Mouse (Mus musculus) testis, adult 2 months (tissue): ENCODE results near the gene Ttll12. TPM values are rescaled to one million over a fixed set of nuclear protein-coding genes. Genes with fewer than 3 reads are reported as not detected.
A peak's percentile ranks its signal among the peaks of the same experiment; 100 is the strongest.

Experiments used
- H3K27ac ChIP-seq: fragments of 200-500 bp; 2 replicates; pipeline ENCODE4 v1.5.1; 2012; ENCODE audit warnings: low read depth, low read length; ENCODE audit not compliant: control insufficient read depth, insufficient read depth
- H3K27me3 ChIP-seq: fragments of 200-500 bp; 2 replicates; pipeline ENCODE4 v1.6.1; 2012; ENCODE audit warnings: mild to moderate bottlenecking, low read length, moderate library complexity; ENCODE audit not compliant: control insufficient read depth, insufficient read depth
- H3K36me3 ChIP-seq: fragments of 200-500 bp; 2 replicates; pipeline ENCODE4 v1.6.1; 2012; ENCODE audit warnings: mild to moderate bottlenecking, low read length; ENCODE audit not compliant: control insufficient read depth, insufficient read depth
- H3K4me1 ChIP-seq: fragments of 200-500 bp; 2 replicates; pipeline ENCODE4 v1.6.1; 2012; ENCODE audit warnings: low read length; ENCODE audit not compliant: control insufficient read depth, insufficient read depth
- H3K4me3 ChIP-seq: fragments of 200-500 bp; 2 replicates; pipeline ENCODE4 v1.5.1; 2012; ENCODE audit warnings: low read depth, mild to moderate bottlenecking, low read length, moderate library complexity, mixed read lengths; ENCODE audit not compliant: control insufficient read depth
- CTCF ChIP-seq: fragments of 200-500 bp; IDR thresholded peaks from 2 replicates; pipeline ENCODE4 v1.5.1; 2012; ENCODE audit warnings: low read depth, mild to moderate bottlenecking, inconsistent platforms, low read length, moderate library complexity; ENCODE audit not compliant: control insufficient read depth, insufficient read depth, insufficient replicate concordance
- POLR2A ChIP-seq: fragments of 200-500 bp; IDR thresholded peaks from 2 replicates; pipeline ENCODE4 v1.6.1; 2012; ENCODE audit warnings: low read depth, mild to moderate bottlenecking, inconsistent platforms, low read length, moderate library complexity; ENCODE audit not compliant: control insufficient read depth
- polyA plus RNA-seq: library from polyadenylated mRNA; depleted of rRNA; stranded (reverse); fragments of >200 nt; gene quantifications from 2 replicates; pipeline ENCODE4 v1.2.3, GENCODE M21; 2012

Gene Ttll12
- polyA plus RNA-seq, 1 experiment = 10.5 TPM

GRCm38 (mm10) chr15:83634076-83634475, 39.1 kb upstream of the Ttll12 start:
- H3K27me3 ChIP-seq = no peaks in the 10 kb centered on the region
- no peak overlapping the region for H3K4me3 ChIP-seq
- no peaks in the 10 kb centered on the region for H3K36me3 ChIP-seq

DNA sequence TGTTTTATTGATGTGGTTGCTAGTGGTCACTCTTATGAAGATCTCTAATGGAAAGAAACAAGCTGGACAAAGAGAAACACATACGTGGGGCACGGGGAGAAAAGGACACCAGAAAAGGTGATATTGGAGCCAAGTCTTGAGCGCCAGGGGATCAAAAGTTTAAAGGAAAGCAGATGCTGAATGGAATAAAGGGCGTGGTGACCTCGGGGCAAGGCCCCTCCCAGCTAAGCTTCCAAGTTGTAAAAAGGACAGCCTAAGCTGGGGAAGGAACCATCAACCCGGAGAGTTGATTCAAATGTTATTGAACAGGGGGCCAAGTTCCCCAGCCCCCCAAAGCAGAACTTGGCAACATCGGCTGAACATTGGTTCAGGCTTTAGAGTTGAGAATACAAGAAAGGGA, 36.1 kb upstream of the Ttll12 start:
- H3K4me1 ChIP-seq = no peaks in the 10 kb centered on the region
- TF ChIP-seq CTCF (no peak), POLR2A (no peak)
- no peak overlapping the region for H3K4me3 ChIP-seq
- no peak overlapping the region for H3K27ac ChIP-seq
- no peaks in the 10 kb centered on the region for H3K36me3 ChIP-seq
- no peaks in the 10 kb centered on the region for H3K27me3 ChIP-seq

More at GRCm38 (mm10) chr15:83634076-83634475, 39.1 kb upstream of the Ttll12 start:
- TF ChIP-seq POLR2A = no peak
- TF ChIP-seq CTCF = peak; percentile 25; the same call in 1 of the 2 replicates
- H3K27ac ChIP-seq = no peak overlapping the region
- no peaks in the 10 kb centered on the region; the same call in 1 of the 2 replicates for H3K4me1 ChIP-seq

DNA sequence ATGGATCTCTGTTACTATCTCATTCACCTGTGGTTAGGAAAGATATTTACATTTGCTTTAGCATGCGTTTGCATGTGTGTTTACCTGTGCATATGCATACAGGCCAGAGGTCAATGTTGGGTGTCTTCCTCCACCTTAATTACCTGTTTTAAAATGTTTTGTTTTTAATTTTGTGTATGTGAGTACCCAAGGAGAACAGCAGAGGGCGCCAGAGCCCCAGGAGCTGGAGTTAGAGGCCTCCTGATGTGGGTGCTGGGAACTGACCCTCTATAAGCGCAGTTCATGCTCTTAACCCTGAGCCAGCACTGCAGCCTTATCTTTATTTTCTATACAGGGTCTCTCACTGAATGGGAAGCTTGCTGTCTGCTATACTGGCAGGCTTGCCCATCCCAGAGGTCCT, 34.8 kb upstream of the Ttll12 start:
- no peak overlapping the region for H3K4me3 ChIP-seq
- no peaks in the 10 kb centered on the region for H3K36me3 ChIP-seq

DNA sequence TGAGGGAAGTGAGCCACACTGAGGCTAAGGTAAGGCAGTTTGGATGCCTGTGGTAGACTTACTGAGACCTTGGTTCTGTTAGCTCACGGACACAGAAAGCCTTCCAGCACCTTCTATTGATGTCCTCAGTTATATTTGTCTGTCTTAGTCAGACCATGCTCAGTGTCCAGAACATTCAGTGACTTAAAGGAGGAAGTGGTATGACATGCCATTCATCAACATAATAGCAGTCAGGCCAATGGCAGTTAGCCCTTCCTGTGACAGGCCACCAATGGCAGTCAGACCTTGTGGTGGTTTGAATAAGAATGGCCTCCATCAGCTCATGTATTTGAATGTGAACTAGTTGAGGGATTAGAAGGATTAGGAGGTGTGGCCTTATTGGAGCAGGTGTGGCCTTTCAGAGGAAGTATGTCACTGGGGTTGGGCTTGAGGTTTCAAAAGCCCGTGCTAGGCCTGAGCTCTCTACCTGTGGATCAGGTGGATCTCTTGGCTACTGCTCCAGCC, 31.2 kb upstream of the Ttll12 start:
- Histone ChIP-seq H3K4me3 (no peak overlapping the region), H3K27ac (no peak overlapping the region), H3K4me1 (no peaks in the 10 kb centered on the region), H3K36me3 (no peaks in the 10 kb centered on the region), H3K27me3 (no peaks in the 10 kb centered on the region)
- TF ChIP-seq CTCF (no peak), POLR2A (no peak)

More for the DNA sequence above, 34.8 kb upstream of the Ttll12 start:
- H3K4me1 ChIP-seq = no peaks in the 10 kb centered on the region
- TF ChIP-seq POLR2A (no peak), CTCF (peak; percentile 58; the same call in 1 of the 2 replicates)
- H3K27ac ChIP-seq = no peak overlapping the region
- H3K27me3 ChIP-seq = no peaks in the 10 kb centered on the region

- Histone ChIP-seq H3K27me3 (no peaks in the 10 kb centered on the region), H3K4me1 (no peaks in the 10 kb centered on the region), H3K36me3 (no peaks in the 10 kb centered on the region), H3K4me3 (no peak overlapping the region), H3K27ac (no peak overlapping the region)
- no peak for TF ChIP-seq CTCF
- no peak for TF ChIP-seq POLR2A
Measured at GRCm38 (mm10) chr15:83615245-83615644, 20.3 kb upstream of the Ttll12 start.

DNA sequence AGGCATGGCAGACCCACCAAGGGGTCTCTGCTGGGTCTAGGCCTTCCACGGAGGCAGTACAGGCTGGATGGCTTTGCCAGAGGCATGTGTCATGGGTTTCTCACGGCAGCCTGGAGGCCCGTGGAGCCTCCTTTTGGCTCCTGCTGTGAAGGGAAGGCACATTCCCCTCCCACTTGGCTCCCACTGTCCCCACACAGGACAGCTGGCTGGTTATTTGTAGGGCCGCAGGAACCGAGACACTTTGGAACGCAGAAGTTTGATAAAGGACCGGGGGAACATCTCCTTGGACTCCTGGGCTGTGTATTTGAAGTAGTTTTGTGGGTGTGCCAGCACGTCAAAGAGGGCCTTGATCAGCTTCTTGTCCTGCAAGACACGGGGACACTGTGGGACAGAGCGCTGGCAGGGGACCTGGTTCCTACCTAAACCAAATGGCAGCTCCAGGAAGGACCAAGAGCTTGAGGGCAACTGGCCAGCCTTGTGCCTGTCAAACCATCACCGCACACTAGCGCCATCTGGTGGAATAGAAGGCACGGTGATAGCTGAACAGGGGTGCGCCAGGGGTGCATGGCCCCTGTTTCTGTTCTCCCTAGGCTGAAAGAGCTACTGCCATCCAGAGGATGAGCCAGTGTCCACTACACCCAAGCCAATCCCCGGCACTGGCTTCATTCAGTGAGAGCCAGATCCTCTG, 12.3 kb upstream of the Ttll12 start:
- Histone ChIP-seq H3K4me1 (peaks cover 2% of the 10 kb centered on the region; the same call in 1 of the 2 replicates), H3K27ac (no peak overlapping the region), H3K27me3 (no peaks in the 10 kb centered on the region), H3K4me3 (no peak overlapping the region), H3K36me3 (no peaks in the 10 kb centered on the region)
- peak; percentile 87 for TF ChIP-seq CTCF
- TF ChIP-seq POLR2A = no peak

DNA sequence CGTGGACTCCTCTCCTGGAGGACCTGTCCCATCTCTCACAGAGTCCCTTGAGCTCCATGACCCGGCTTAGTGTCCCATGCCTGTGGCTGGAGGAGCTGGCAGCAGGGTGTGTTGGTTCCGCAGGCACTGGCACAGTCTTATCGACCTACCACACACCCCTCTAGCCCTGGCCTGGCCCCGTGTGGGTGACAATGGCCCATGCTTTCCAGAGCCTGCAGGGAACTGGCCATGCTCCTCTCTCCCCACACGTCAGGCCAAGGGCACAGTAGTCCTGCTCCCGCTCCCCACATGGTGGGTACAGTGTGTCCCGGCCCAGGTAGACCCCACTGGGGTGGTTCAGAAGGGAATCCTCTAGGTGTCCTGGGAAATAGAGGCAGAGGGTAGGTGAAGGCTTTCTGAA, 11.7 kb upstream of the Ttll12 start:
- H3K4me3 ChIP-seq = no peak overlapping the region
- no peaks in the 10 kb centered on the region for H3K36me3 ChIP-seq
- H3K27me3 ChIP-seq = no peaks in the 10 kb centered on the region
- TF ChIP-seq CTCF (no peak), POLR2A (no peak)
- H3K4me1 ChIP-seq = peaks cover 2% of the 10 kb centered on the region; the same call in 1 of the 2 replicates
- no peak overlapping the region for H3K27ac ChIP-seq

- no peak overlapping the region for H3K4me3 ChIP-seq
- H3K27me3 ChIP-seq = no peaks in the 10 kb centered on the region
- H3K4me1 ChIP-seq = peaks cover 2% of the 10 kb centered on the region; the same call in 1 of the 2 replicates
- H3K36me3 ChIP-seq = no peaks in the 10 kb centered on the region
- no peak for TF ChIP-seq CTCF
- TF ChIP-seq POLR2A = no peak
- no peak overlapping the region for H3K27ac ChIP-seq
Measured at GRCm38 (mm10) chr15:83606216-83606615, 11.3 kb upstream of the Ttll12 start.
